Mouse (Mus musculus) bone marrow, adult 2 months (tissue): ENCODE measurements around the gene Nudt14.

Source experiments
- CTCF ChIP-seq: fragments of 200-500 bp; IDR thresholded peaks from 2 replicates; pipeline ENCODE4 v1.5.1; 2011; ENCODE audit warnings: low read length, control low read depth; ENCODE audit not compliant: control insufficient read depth, insufficient read depth
- POLR2A ChIP-seq: fragments of 200-500 bp; IDR thresholded peaks from 2 replicates; pipeline ENCODE4 v1.6.1; 2011; ENCODE audit warnings: low read depth, mild to moderate bottlenecking, control low read depth, low read length, borderline replicate concordance; ENCODE audit not compliant: control insufficient read depth

- TF ChIP-seq CTCF (no peak), POLR2A (no peak)
These were observed 35.2 kb upstream of the Nudt14 start for GRCm38 (mm10) chr12:112977156-112977555.
